Mouse (Mus musculus): ENCODE measurements around the gene Gpr61.

- TF ChIP-seq CTCF (IDR thresholded peaks at IDR 0.05; ENCODE audit: low read depth) (no peak), EP300 (IDR thresholded peaks at IDR 0.05; ENCODE audit: low read depth) (no peak)
Measured at GRCm38 (mm10) chr3:108193686-108194085, 39.0 kb upstream of the Gpr61 start.

All from liver, embryonic 14.5 days (tissue).